Mouse (Mus musculus): ENCODE data around the gene Adgrl3.

GRCm38 (mm10) chr5:81068173-81068572 is 48.2 kb downstream of the Adgrl3 start:
- no peak for TF ChIP-seq POLR2A (IDR thresholded peaks at IDR 0.05; ENCODE audit: insufficient read depth, low read depth, low read length)
- no peak for TF ChIP-seq CTCF (IDR thresholded peaks at IDR 0.05)
- TF ChIP-seq EP300 (IDR thresholded peaks at IDR 0.05; ENCODE audit: insufficient read depth, low read depth, low read length): no peak

All from heart, adult 2 months (tissue).